Mouse (Mus musculus) spleen, adult 2 months (tissue): Measurements from ENCODE around the gene Pde7b. TPM values are rescaled to one million over a fixed set of nuclear protein-coding genes. Genes with fewer than 3 reads are reported as not detected.

Experiments used
- DNase-seq, 2 experiments: peaks; one replicate each; pipeline versions ENCODE4 v3.0.0 to v3.0.0-alpha.2; 2012 to 2021; ENCODE audit warnings: low spot score in 2 of 2, low read depth in 1 of 2
- H3K27ac ChIP-seq: fragments of 200-500 bp; 2 replicates; pipeline ENCODE4 v1.5.1; 2012; ENCODE audit warnings: low read length, inconsistent platforms; ENCODE audit not compliant: insufficient read depth
- H3K27me3 ChIP-seq: fragments of 200-500 bp; 2 replicates; pipeline ENCODE4 v1.6.1; 2012; ENCODE audit warnings: mild to moderate bottlenecking, moderate library complexity, low read length, inconsistent platforms; ENCODE audit not compliant: control insufficient read depth, insufficient read depth
- H3K36me3 ChIP-seq: fragments of 200-500 bp; 2 replicates; pipeline ENCODE4 v1.6.1; 2012; ENCODE audit warnings: mild to moderate bottlenecking, low read length, inconsistent platforms; ENCODE audit not compliant: control insufficient read depth, insufficient read depth
- H3K4me1 ChIP-seq: fragments of 200-500 bp; 2 replicates; pipeline ENCODE4 v1.6.1; 2011; ENCODE audit warnings: inconsistent platforms; ENCODE audit not compliant: control insufficient read depth, insufficient read depth, insufficient read length
- H3K4me3 ChIP-seq: fragments of 200-500 bp; 2 replicates; pipeline ENCODE4 v1.5.1; 2011; ENCODE audit warnings: mild to moderate bottlenecking, inconsistent platforms; ENCODE audit not compliant: insufficient read depth, insufficient read length; ENCODE audit errors: extremely low read depth
- CTCF ChIP-seq: fragments of 200-500 bp; IDR thresholded peaks from 2 replicates; pipeline ENCODE4 v1.5.1; 2011; ENCODE audit warnings: mild to moderate bottlenecking, inconsistent platforms; ENCODE audit not compliant: insufficient read depth, insufficient read length, insufficient replicate concordance; ENCODE audit errors: extremely low read depth
- POLR2A ChIP-seq: fragments of 200-500 bp; IDR thresholded peaks from 2 replicates; pipeline ENCODE4 v1.6.1; 2011; ENCODE audit warnings: low read depth, low read length, inconsistent platforms
- WGBS: fragments of 180-500 bp; shearing (Covaris S2); methylation state at CpG from one replicate; pipeline ENCODE4 v1.1.7; 2018; 5-methylcytosine and 5-hydroxymethylcytosine counted together
- polyA plus RNA-seq: library from polyadenylated mRNA; depleted of rRNA; stranded (reverse); fragments of >200 nt; gene quantifications from 2 replicates; pipeline ENCODE4 v1.2.3, GENCODE M21; 2012

Pde7b gene
- polyA plus RNA-seq, 1 experiment, result 0.69 TPM

DNA sequence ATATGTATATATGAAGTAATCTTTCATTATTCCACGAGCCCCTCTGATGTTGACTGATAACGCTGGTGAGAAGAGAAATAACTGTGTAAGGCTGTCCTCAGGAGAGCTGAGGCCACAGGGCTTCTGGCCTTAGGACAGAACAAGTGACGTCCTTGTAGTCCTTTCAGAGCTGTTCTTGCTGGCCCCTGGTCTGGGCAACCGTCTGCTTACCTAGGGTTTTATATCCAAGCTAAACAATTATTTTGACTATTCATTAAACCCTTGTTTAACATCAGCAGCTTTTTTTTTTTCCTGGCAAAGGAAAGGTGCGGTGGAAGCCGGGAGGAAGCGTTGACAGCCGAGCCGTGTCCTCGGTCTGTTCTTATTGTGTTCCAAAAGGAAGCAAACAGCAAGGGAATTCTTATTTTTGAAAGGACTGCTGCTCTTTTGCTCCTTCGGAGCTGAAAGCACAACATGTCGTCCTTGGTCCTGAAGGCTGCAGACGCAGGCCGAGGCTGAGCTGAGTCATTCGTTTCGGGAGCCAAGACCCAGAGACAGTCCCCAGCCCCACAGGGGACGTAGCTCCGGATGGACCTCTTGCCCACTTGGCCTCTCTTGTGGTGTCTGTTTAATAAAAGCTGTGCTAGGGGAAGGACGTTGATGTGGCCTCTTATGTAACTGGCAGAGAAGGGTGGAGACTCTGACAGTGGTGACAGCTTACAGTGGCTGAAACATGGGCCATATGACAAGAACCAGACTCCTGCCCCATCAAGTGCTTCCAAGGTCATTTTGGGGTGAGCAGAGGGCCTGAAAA is 238.2 kb downstream of the Pde7b start:
- H3K27ac ChIP-seq, result peak overlapping the region; percentile 27; the same call in 1 of the 2 replicates
- H3K27me3 ChIP-seq, result no peaks in the 10 kb centered on the region
- no peaks in the 10 kb centered on the region for H3K36me3 ChIP-seq
- no peaks in the 10 kb centered on the region for H3K4me1 ChIP-seq
- no peak for DNase-seq
- no peak overlapping the region for H3K4me3 ChIP-seq
- 75% methylated on average over 19 of the region's 19 CpGs for WGBS
- TF ChIP-seq CTCF, result no peak
- TF ChIP-seq POLR2A, result no peak

DNA sequence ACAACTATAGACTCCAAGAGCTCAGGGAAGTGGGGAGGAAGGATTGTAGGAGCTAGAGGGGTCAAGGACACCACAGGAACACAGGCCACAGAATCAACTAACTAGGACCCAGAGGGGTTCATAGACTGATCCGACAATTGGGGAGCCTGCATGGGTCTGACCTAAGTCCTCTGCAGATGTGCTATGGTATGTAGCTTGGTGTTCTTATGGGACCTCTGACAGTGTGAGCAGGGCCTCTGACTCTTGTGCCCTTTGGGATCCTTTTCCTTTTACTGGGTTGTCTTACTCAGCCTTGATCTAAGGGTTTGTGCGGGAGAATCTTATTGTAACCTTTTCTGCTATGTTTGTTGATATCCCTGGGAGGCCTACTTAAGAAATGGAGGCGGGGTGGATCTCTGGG is 239.1 kb downstream of the Pde7b start:
- TF ChIP-seq POLR2A, result no peak
- TF ChIP-seq CTCF, result no peak
- Histone ChIP-seq H3K4me3 (no peak overlapping the region), H3K27ac (no peak overlapping the region), H3K36me3 (no peaks in the 10 kb centered on the region), H3K27me3 (no peaks in the 10 kb centered on the region), H3K4me1 (peaks cover 3% of the 10 kb centered on the region; the same call in 1 of the 2 replicates)
- no peak for DNase-seq
- 89% methylated on average over 3 of the region's 3 CpGs for WGBS

DNA sequence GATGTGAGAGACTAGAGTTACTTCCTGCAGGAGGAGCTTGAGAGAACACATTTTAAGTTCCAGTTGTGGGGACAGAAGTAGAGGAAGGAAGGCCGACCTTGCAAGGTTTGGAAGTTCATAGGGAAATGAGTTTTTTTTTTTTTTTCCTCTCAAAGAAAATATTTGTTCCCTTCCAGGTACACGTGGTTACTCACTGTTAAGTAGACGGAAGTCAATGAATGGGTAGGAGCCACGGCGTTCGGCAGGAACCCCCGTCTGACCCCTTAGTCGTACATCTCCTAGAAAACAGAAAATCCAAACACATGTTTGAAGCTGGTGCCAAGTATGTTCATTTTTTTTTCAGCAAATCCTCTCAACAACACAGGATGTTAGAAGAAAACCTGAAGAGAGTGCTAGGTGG is 245.4 kb downstream of the Pde7b start:
- Histone ChIP-seq H3K36me3 (no peaks in the 10 kb centered on the region), H3K27me3 (no peaks in the 10 kb centered on the region), H3K4me1 (peaks cover 3% of the 10 kb centered on the region; the same call in 1 of the 2 replicates), H3K27ac (no peak overlapping the region), H3K4me3 (no peak overlapping the region)
- WGBS, result 85% methylated on average over 8 of the region's 8 CpGs
- no peak for DNase-seq
- TF ChIP-seq POLR2A, result no peak

DNA sequence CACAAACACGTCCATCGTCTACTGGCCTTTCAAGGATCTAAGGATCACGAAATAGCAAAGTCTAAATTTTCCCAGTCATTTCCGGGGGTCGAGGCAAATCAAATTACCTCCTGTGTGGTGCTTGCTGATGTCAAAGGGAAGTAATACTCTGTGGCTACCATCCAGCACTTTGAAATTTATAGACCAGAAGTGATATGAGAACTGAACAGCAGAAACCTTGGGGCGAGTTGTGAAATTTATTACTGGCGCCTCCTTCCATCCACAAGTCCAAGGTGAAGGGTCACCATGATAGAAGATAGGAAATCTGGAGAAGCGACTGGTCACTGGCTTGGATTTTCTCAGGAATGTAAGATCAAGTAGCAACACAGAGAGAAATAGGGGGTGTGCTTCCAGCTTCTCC is 246.4 kb downstream of the Pde7b start:
- no peak for TF ChIP-seq CTCF
- TF ChIP-seq POLR2A, result no peak
- Histone ChIP-seq H3K27ac (no peak overlapping the region; the same call in 1 of the 2 replicates), H3K4me1 (peaks cover 3% of the 10 kb centered on the region; the same call in 1 of the 2 replicates), H3K36me3 (no peaks in the 10 kb centered on the region), H3K4me3 (no peak overlapping the region), H3K27me3 (no peaks in the 10 kb centered on the region)
- 61% methylated on average over 8 of the region's 8 CpGs for WGBS
- no peak for DNase-seq

DNA sequence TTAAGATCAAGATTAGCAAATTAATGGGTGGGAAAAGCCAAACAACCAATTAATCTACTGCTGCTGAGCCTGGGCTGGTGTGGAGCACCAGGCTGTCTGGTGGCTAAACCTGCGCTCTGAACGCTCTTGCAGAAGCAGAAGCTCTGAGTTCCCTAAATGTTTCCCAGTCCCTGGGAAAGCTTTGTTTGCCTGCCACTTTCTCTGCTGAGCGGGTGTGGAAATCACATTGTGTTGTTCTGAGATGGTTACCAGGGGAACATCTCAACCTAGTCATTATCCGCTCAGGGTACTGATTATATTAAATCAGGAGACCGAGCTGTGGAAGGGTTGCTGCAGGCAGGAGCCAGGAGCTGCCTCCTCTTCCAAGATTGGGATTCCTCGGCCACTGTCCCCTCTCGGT is 250.0 kb downstream of the Pde7b start:
- H3K36me3 ChIP-seq, result no peaks in the 10 kb centered on the region
- 90% methylated on average over 7 of the region's 7 CpGs for WGBS
- H3K27me3 ChIP-seq, result no peaks in the 10 kb centered on the region
- TF ChIP-seq POLR2A, result no peak
- no peak for TF ChIP-seq CTCF
- no peak overlapping the region for H3K4me3 ChIP-seq
- no peak for DNase-seq
- no peaks in the 10 kb centered on the region; the same call in 1 of the 2 replicates for H3K4me1 ChIP-seq
- H3K27ac ChIP-seq, result no peak overlapping the region

DNA sequence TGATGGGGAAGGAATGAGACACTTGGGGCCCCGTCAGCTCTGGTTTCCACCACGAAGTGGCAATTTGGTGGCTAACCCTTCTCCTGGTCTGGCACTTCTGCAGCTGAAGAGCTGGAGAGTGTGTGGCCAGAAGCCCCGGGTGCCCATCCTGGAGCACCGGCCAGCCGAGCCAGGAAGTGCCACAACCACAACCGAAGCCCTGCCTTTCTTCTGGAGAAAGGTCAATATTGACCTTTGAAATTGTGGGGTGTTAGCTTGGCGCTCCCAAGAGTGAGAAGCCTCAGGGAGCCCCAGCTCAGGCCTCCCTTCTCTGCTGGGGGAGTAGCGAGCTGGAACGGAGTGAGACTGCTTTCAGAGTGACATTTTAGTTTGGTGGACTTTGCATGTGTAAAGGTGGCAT is 250.8 kb downstream of the Pde7b start:
- H3K27me3 ChIP-seq, result no peaks in the 10 kb centered on the region
- WGBS, result 85% methylated on average over 9 of the region's 9 CpGs
- H3K4me3 ChIP-seq, result no peak overlapping the region
- TF ChIP-seq CTCF (no peak), POLR2A (no peak)
- no peak for DNase-seq
- H3K4me1 ChIP-seq, result no peaks in the 10 kb centered on the region; the same call in 1 of the 2 replicates
- H3K36me3 ChIP-seq, result no peaks in the 10 kb centered on the region
- no peak overlapping the region for H3K27ac ChIP-seq

DNA sequence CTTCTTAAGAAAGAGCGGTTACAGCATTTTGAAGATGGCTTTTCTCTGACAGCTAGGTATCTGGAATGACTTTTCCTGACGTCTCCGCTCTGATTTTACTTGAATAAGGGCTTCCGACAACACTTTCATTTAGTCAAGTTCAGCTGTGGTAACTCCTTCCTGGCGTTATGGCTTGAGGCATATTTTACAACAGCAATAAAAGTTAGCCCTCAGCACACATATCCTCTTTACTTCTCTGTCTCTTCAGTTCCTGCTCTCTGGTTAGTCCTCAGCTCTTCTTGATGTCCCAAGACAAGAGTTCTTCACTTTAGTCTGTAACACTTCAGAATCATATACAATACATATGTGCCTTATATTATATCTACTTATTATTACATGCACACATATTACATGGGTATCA is 251.4 kb downstream of the Pde7b start:
- H3K4me1 ChIP-seq, result no peaks in the 10 kb centered on the region; the same call in 1 of the 2 replicates
- no peak overlapping the region for H3K27ac ChIP-seq
- H3K27me3 ChIP-seq, result no peaks in the 10 kb centered on the region
- 93% methylated on average over 5 of the region's 5 CpGs for WGBS
- DNase-seq, result no peak
- H3K4me3 ChIP-seq, result no peak overlapping the region
- H3K36me3 ChIP-seq, result no peaks in the 10 kb centered on the region
- TF ChIP-seq CTCF (no peak), POLR2A (no peak)
